Mouse (Mus musculus) midbrain, embryonic 13.5 days (tissue): ENCODE results near the gene Ncmap. TPM values are rescaled to one million over a fixed set of nuclear protein-coding genes. Genes with fewer than 3 reads are reported as not detected.
A peak's percentile ranks its signal among the peaks of the same experiment; 100 is the strongest.

Source experiments
- ATAC-seq: fragments of 200-750 bp; cut with Nextera tagmentation; 2 replicates; pipeline ENCODE4 v1.8.0; 2017; ENCODE audit warnings: mild to moderate bottlenecking, moderate TSS enrichment, moderate library complexity
- H3K27ac ChIP-seq: fragments of 300-500 bp; sonication (generic); 2 replicates; pipeline ENCODE4 v1.5.1; 2015; ENCODE audit warnings: inconsistent platforms, mild to moderate bottlenecking, moderate library complexity
- H3K27me3 ChIP-seq: fragments of 300-500 bp; sonication (generic); 2 replicates; pipeline ENCODE4 v1.6.1; 2015; ENCODE audit warnings: mild to moderate bottlenecking, inconsistent platforms
- H3K36me3 ChIP-seq: fragments of 300-500 bp; sonication (generic); 2 replicates; pipeline ENCODE4 v1.6.1; 2015; ENCODE audit warnings: mild to moderate bottlenecking, inconsistent platforms
- H3K4me1 ChIP-seq: fragments of 300-500 bp; sonication (generic); replicated peaks from 2 replicates; pipeline ENCODE4 v1.6.1; 2015; ENCODE audit warnings: inconsistent platforms
- H3K4me2 ChIP-seq: fragments of 300-500 bp; sonication (generic); replicated peaks from 2 replicates; pipeline ENCODE4 v1.6.1; 2015; ENCODE audit warnings: moderate library complexity, mild to moderate bottlenecking, inconsistent platforms
- H3K4me3 ChIP-seq: fragments of 300-500 bp; sonication (generic); replicated peaks from 2 replicates; pipeline ENCODE4 v1.5.1; 2015; ENCODE audit warnings: mild to moderate bottlenecking, inconsistent platforms
- H3K9ac ChIP-seq: fragments of 300-500 bp; sonication (generic); replicated peaks from 2 replicates; pipeline ENCODE4 v1.6.1; 2015; ENCODE audit warnings: mild to moderate bottlenecking, inconsistent platforms
- H3K9me3 ChIP-seq: fragments of 300-500 bp; sonication (generic); 2 replicates; pipeline ENCODE4 v1.6.1; 2016; ENCODE audit warnings: mild to moderate bottlenecking, inconsistent platforms
- WGBS: fragments of 180-500 bp; shearing (Covaris S2); methylation state at CpG from one replicate; pipeline ENCODE4 v1.1.7; 2015; 5-methylcytosine and 5-hydroxymethylcytosine counted together
- polyA plus RNA-seq: library from polyadenylated mRNA; unstranded; fragments of >200 nt; fragmentation: Nextera tagmentation; extraction: Ambion mirVana; gene quantifications from 2 replicates; pipeline ENCODE4 v1.2.1, GENCODE M21; 2015

Gene Ncmap
- 0.63 and 0.93 TPM in 2 replicates for polyA plus RNA-seq

GRCm38 (mm10) chr4:135397991-135398390, at the start of gene Ncmap:
Gene Ncmap (minus strand): TSS chr4:135398227.
- Histone ChIP-seq H3K4me1 (peaks cover 14% of the 10 kb centered on the region), H3K9ac (peak within 1 kb of the TSS; percentile 57), H3K4me3 (peak within 1 kb of the TSS; percentile 36), H3K27ac (no peak within 1 kb of the TSS), H3K4me2 (peak within 1 kb of the TSS; percentile 59), H3K36me3 (no peaks in the 10 kb centered on the region), H3K27me3 (peaks cover 39% of the 10 kb centered on the region), H3K9me3 (no peaks in the 10 kb centered on the region)
- no peak for ATAC-seq
- WGBS: under 1% methylated on average over 29 of the region's 29 CpGs

GRCm38 (mm10) chr4:135442473-135442872, 44.4 kb upstream of the Ncmap start:
- Histone ChIP-seq H3K4me1 (peaks cover 5% of the 10 kb centered on the region; the same call in 1 of the 2 replicates), H3K27ac (no peak overlapping the region), H3K9me3 (no peaks in the 10 kb centered on the region), H3K27me3 (no peaks in the 10 kb centered on the region), H3K4me3 (no peak overlapping the region), H3K4me2 (no peak overlapping the region), H3K36me3 (no peaks in the 10 kb centered on the region), H3K9ac (no peak overlapping the region)
- WGBS: 65% methylated on average over 5 of the region's 5 CpGs
- no peak for ATAC-seq

GRCm38 (mm10) chr4:135439904-135440522, 42.0 kb upstream of the Ncmap start:
- Histone ChIP-seq H3K9ac (no peak overlapping the region), H3K27ac (no peak overlapping the region), H3K27me3 (0 out of 2 replicates have a peak, but pooled peaks cover 4% of the 10 kb centered on the region), H3K36me3 (no peaks in the 10 kb centered on the region), H3K4me1 (peaks cover 5% of the 10 kb centered on the region; the same call in 1 of the 2 replicates), H3K4me3 (no peak overlapping the region), H3K9me3 (no peaks in the 10 kb centered on the region), H3K4me2 (no peak overlapping the region)
- 69% methylated on average over 9 of the region's 9 CpGs for WGBS
- no peak for ATAC-seq

- 0 out of 2 replicates have a peak, but pooled peaks cover 4% of the 10 kb centered on the region for H3K27me3 ChIP-seq
- H3K4me2 ChIP-seq: peak overlapping the region; percentile 24
- no peak overlapping the region for H3K9ac ChIP-seq
- H3K36me3 ChIP-seq: no peaks in the 10 kb centered on the region
- peak; percentile 66; the same call in 1 of the 2 replicates for ATAC-seq
- 6% methylated on average over 15 of the region's 15 CpGs for WGBS
- H3K27ac ChIP-seq: no peak overlapping the region
- no peak overlapping the region for H3K4me3 ChIP-seq
- no peaks in the 10 kb centered on the region for H3K9me3 ChIP-seq
- peaks cover 12% of the 10 kb centered on the region for H3K4me1 ChIP-seq
Observed at GRCm38 (mm10) chr4:135439188-135439647, 41.2 kb upstream of the Ncmap start.

GRCm38 (mm10) chr4:135437924-135438323, 39.9 kb upstream of the Ncmap start:
- Histone ChIP-seq H3K9me3 (no peaks in the 10 kb centered on the region), H3K36me3 (no peaks in the 10 kb centered on the region), H3K27me3 (0 out of 2 replicates have a peak, but pooled peaks cover 4% of the 10 kb centered on the region), H3K4me3 (no peak overlapping the region), H3K4me1 (peaks cover 15% of the 10 kb centered on the region), H3K9ac (no peak overlapping the region), H3K4me2 (no peak overlapping the region), H3K27ac (no peak overlapping the region)
- ATAC-seq: no peak

- H3K4me2 ChIP-seq: no peak overlapping the region
- no peaks in the 10 kb centered on the region for H3K9me3 ChIP-seq
- no peak overlapping the region for H3K4me3 ChIP-seq
- peaks cover 20% of the 10 kb centered on the region for H3K4me1 ChIP-seq
- no peak overlapping the region for H3K27ac ChIP-seq
- H3K27me3 ChIP-seq: 0 out of 2 replicates have a peak, but pooled peaks cover 4% of the 10 kb centered on the region
- 65% methylated on average over 13 of the region's 13 CpGs for whole genome bisulfite sequencing
- H3K9ac ChIP-seq: no peak overlapping the region
- no peak for ATAC-seq
- H3K36me3 ChIP-seq: no peaks in the 10 kb centered on the region
Observed at GRCm38 (mm10) chr4:135436291-135436690, 38.3 kb upstream of the Ncmap start.

- H3K9ac ChIP-seq: peak overlapping the region; percentile 74
- H3K27me3 ChIP-seq: 0 out of 2 replicates have a peak, but pooled peaks cover 4% of the 10 kb centered on the region
- peak overlapping the region; percentile 79 for H3K27ac ChIP-seq
- ATAC-seq: peak; percentile 65
- WGBS: 26% methylated on average over 11 of the region's 11 CpGs
- peaks cover 18% of the 10 kb centered on the region for H3K4me1 ChIP-seq
- peak overlapping the region; percentile 79 for H3K4me2 ChIP-seq
- H3K4me3 ChIP-seq: peak overlapping the region; percentile 68
- no peaks in the 10 kb centered on the region for H3K36me3 ChIP-seq
- H3K9me3 ChIP-seq: no peaks in the 10 kb centered on the region
Observed at GRCm38 (mm10) chr4:135434395-135434789, 36.4 kb upstream of the Ncmap start.

- WGBS: under 1% methylated on average over 60 of the region's 79 CpGs
- no peaks in the 10 kb centered on the region for H3K9me3 ChIP-seq
- H3K27ac ChIP-seq: peak within 1 kb of the TSS; percentile 79
- peak; percentile 82 for ATAC-seq
- H3K9ac ChIP-seq: peak within 1 kb of the TSS; percentile 82
- H3K4me2 ChIP-seq: peak within 1 kb of the TSS; percentile 79
- peaks cover 15% of the 10 kb centered on the region for H3K4me1 ChIP-seq
- H3K27me3 ChIP-seq: 0 out of 2 replicates have a peak, but pooled peaks cover 4% of the 10 kb centered on the region
- peak within 1 kb of the TSS; percentile 68 for H3K4me3 ChIP-seq
- H3K36me3 ChIP-seq: no peaks in the 10 kb centered on the region
Observed at GRCm38 (mm10) chr4:135433443-135434394, 35.7 kb upstream of the Ncmap start, which contains the start of gene Rcan3. Gene Rcan3 (minus strand): TSS chr4:135433853.

GRCm38 (mm10) chr4:135433086-135433442, 35.0 kb upstream of the Ncmap start:
- Histone ChIP-seq H3K9me3 (no peaks in the 10 kb centered on the region), H3K27me3 (0 out of 2 replicates have a peak, but pooled peaks cover 4% of the 10 kb centered on the region), H3K36me3 (no peaks in the 10 kb centered on the region), H3K4me3 (peak overlapping the region; percentile 68), H3K4me2 (peak overlapping the region; percentile 79), H3K27ac (0 out of 2 replicates have a peak overlapping the region, but pooled peaks have one; percentile 35), H3K4me1 (peaks cover 15% of the 10 kb centered on the region), H3K9ac (peak overlapping the region; percentile 82)
- peak; percentile 18; the same call in 1 of the 2 replicates for ATAC-seq
- 5% methylated on average over 10 of the region's 10 CpGs for WGBS

- no peak overlapping the region for H3K27ac ChIP-seq
- H3K4me2 ChIP-seq: no peak overlapping the region
- no peak overlapping the region for H3K4me3 ChIP-seq
- no peaks in the 10 kb centered on the region for H3K9me3 ChIP-seq
- H3K4me1 ChIP-seq: peaks cover 15% of the 10 kb centered on the region
- ATAC-seq: no peak
- 0 out of 2 replicates have a peak, but pooled peaks cover under 1% of the 10 kb centered on the region for H3K36me3 ChIP-seq
- WGBS: 85% methylated on average over 8 of the region's 8 CpGs
- H3K9ac ChIP-seq: no peak overlapping the region
- H3K27me3 ChIP-seq: no peaks in the 10 kb centered on the region
Observed at GRCm38 (mm10) chr4:135429990-135430760, 32.1 kb upstream of the Ncmap start.

- 91% methylated on average over 4 of the region's 4 CpGs for WGBS
- Histone ChIP-seq H3K9me3 (no peaks in the 10 kb centered on the region), H3K27ac (no peak overlapping the region), H3K4me2 (no peak overlapping the region), H3K36me3 (peaks cover 5% of the 10 kb centered on the region), H3K4me3 (no peak overlapping the region), H3K9ac (no peak overlapping the region), H3K27me3 (no peaks in the 10 kb centered on the region), H3K4me1 (peaks cover 10% of the 10 kb centered on the region)
- no peak for ATAC-seq
Observed at GRCm38 (mm10) chr4:135429383-135429782, 31.4 kb upstream of the Ncmap start.
